Mouse (Mus musculus): ENCODE measurements around the gene Gm10197.

DNA sequence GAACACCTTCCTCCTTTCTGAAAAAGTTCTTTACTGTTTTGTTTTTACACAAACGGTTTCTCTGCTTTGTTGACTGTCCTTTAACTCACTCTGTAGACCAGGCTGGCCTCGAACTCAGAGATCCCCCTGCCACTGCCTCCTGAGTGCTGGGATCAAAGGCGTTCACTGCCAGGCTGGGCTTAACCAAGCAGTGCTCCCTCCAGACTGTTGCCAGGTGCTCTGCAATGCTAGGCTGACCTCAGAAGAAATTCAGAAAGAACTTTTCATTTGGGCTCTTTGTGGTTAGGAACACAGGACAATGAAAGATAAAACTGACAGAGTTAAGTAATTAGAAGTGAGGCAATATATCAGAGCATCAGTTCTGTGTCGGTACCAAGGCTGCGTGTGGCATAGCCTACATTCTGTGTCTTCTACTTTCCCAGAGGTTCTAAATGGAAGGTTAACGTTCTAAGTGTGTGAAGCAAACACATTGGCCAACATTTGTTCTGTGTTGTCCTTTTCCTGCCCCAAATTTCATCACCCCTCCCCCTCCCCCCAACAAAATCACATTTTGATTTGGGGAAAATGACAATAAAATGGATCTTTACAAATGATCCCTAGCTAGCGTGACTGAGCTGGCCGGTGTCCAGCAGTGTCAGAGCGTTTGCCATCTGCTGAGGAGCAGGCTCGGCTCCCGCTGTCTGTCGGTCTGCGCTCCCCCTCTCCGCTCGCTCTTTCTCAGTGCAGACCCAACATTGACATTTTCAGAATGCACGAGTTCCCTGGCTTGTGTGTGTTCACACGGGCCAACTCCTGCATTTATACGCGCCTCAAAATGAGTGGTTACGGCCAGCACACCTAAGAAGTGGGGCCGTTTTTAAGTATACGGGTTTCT is 12.2 kb downstream of the Gm10197 start:
- TF ChIP-seq FLI1 (IDR thresholded peaks at IDR 0.05; ENCODE audit: low read length) (no peak), GATA1 (IDR thresholded peaks at IDR 0.05; ENCODE audit: borderline replicate concordance, low read length) (no peak)
